Mouse (Mus musculus): ENCODE data around the gene Aig1. TPM values are rescaled to one million over a fixed set of nuclear protein-coding genes. Genes with fewer than 3 reads are reported as not detected.

Gene Aig1
- polyA plus RNA-seq, 1 experiment from 2014 or later, result 81.4 TPM

DNA sequence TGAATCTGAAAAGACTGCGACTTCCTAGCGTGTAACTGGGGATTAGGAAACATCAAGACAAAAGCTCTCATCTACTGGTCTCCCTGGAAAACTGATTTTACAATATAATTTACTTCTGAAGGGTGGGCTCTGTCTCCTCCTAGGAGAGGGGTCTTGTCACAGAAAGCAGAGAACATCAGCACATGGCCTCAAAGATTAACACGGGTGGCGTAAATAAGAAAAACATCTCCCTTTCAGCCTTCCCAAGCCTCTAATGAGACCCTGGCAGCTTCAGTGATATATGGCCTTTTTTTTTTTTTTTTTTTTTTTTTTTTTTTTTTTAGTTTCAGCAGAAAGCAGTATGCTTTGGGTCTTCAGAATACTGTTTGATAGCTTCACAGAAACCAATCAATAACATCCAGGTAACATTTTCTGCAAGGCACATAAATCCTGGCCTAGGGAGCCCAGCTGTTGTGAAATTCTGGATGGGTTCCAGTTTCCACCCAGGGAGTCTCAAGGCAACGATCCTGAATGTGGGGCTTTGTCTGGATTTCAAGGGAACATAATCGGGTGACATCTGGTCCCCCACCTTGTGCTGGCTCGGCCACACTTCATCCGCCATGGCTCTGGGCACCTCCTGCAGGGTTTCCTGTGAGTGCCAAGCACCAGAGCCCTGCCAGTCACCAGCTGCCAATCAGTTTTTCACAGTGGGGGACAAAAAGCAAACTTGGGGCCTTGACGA is 154.4 kb downstream of the Aig1 start:
- Histone ChIP-seq H3K27me3 (peaks cover 16% of the 10 kb centered on the region), H3K36me3 (no peaks in the 10 kb centered on the region), H3K4me1 (replicated peaks) (peaks cover 43% of the 10 kb centered on the region), H3K4me3 (no peak overlapping the region), H3K9ac (peak overlapping the region; percentile 41), H3K27ac (replicated peaks) (peak overlapping the region; percentile 79), H3K4me2 (peak overlapping the region; percentile 25), H3K9me3 (no peaks in the 10 kb centered on the region)
- 7% methylated on average over 9 of the region's 9 CpGs for WGBS
- peak; percentile 89 for ATAC-seq (ENCODE audit: low read depth)

DNA sequence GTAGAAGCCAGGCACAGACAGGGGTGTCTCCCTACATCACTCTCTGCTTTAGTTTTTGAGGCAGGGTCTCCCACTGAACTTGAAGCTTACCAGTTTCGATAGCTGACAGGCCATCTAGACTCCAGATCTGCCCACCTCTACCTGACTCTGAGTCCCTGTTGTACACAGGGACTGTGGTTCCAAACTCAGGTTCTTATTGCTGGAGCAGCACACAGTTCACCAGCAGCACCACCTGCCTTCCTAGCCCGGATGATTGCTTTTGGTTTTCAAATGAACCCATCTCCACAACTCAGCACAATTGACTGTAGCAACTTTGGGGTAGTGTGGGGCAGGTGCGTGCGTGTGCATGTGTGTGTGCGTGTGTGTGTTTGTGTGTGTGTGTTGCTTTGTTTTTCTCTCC is 155.1 kb downstream of the Aig1 start:
- 66% methylated on average over 5 of the region's 5 CpGs for WGBS
- H3K36me3 ChIP-seq, result no peaks in the 10 kb centered on the region
- no peak overlapping the region for H3K4me3 ChIP-seq
- no peak overlapping the region for H3K4me2 ChIP-seq
- peak; percentile 26 for ATAC-seq (ENCODE audit: low read depth)
- H3K4me1 ChIP-seq (replicated peaks), result peaks cover 43% of the 10 kb centered on the region
- H3K9me3 ChIP-seq, result no peaks in the 10 kb centered on the region
- H3K27ac ChIP-seq (replicated peaks), result peak overlapping the region; percentile 79
- H3K27me3 ChIP-seq, result peaks cover 16% of the 10 kb centered on the region
- 0 out of 2 replicates have a peak overlapping the region, but pooled peaks have one; percentile 41 for H3K9ac ChIP-seq

DNA sequence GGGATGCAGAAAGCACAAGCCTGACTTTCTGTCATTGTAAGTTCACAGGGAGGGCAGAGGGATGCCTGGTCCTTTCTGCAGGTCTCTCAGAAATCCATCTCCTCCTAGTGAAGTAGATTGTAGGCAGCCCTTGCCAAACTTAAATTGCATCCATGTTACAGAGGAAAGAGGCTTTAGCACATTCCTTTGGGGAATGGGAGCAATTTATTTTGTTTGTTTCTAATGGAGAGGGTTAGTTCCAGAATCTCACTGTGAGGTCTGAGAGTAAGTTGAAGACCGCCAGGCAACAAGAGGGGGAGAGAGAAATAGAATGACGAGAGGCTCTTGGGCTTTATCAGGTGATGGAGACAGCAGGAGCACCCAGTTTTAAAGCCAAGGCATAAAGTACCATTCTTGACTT is 155.7 kb downstream of the Aig1 start:
- H3K4me2 ChIP-seq, result no peak overlapping the region
- H3K27me3 ChIP-seq, result peaks cover 15% of the 10 kb centered on the region
- no peaks in the 10 kb centered on the region for H3K9me3 ChIP-seq
- H3K4me3 ChIP-seq, result no peak overlapping the region
- H3K9ac ChIP-seq, result no peak overlapping the region
- H3K4me1 ChIP-seq (replicated peaks), result peaks cover 43% of the 10 kb centered on the region
- no peak for ATAC-seq (ENCODE audit: low read depth)
- H3K27ac ChIP-seq (replicated peaks), result no peak overlapping the region; the same call in 1 of the 2 replicates
- 57% methylated on average over 2 of the region's 2 CpGs for WGBS
- no peaks in the 10 kb centered on the region for H3K36me3 ChIP-seq

DNA sequence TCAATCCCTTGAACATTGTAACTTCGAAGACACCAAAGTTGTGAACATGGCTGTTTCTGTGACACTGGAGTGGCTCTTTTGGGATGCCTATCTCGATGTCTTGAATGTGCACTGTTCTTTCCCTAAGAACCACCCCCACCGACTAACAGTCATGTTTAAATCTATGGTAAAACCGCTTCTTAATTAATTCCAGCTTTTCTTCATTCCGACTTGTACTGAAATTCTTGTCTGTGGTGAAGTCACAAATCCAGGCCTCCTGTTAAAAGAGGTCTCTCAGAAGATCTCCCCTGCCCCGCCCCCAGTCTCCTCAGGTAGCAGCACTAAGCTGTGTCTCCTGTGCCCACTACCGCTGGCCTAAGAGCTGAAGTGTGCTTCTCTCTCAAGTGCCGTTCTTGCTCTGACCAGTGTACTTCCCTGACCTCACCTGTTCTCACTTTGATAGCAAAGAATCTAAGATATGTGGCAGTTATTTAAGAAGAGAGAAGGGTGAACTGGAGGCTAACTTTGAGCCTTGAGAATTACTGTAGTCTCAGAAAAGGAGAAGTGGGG is 157.4 kb downstream of the Aig1 start:
- H3K36me3 ChIP-seq, result no peaks in the 10 kb centered on the region
- H3K27ac ChIP-seq (replicated peaks), result no peak overlapping the region
- peaks cover 35% of the 10 kb centered on the region for H3K4me1 ChIP-seq (replicated peaks)
- H3K27me3 ChIP-seq, result peaks cover 3% of the 10 kb centered on the region; the same call in 1 of the 2 replicates
- no peak overlapping the region for H3K9ac ChIP-seq
- WGBS, result 86% methylated on average over 8 of the region's 8 CpGs
- H3K4me3 ChIP-seq, result no peak overlapping the region
- no peak for ATAC-seq (ENCODE audit: low read depth)
- no peaks in the 10 kb centered on the region for H3K9me3 ChIP-seq
- no peak overlapping the region for H3K4me2 ChIP-seq

DNA sequence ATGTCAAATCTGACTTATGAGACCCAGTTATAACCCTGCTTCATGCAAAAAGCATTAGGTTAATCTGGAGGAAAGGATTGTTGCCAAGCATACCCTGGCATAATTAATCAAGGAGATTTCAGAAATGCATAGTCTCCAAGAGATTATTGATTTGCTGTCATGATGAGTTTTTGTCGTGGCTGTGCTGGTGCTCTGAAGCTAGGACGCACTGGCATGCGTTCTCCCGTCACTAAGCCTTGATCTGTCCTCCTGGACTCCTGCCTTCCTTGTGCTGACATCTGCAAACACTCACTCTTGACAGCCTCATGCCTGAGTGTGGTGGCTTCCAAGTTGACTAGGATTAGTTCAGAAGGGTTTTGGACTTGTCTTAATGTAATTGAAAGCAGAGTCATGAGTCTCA is 163.0 kb downstream of the Aig1 start:
- no peak overlapping the region for H3K9ac ChIP-seq
- no peak overlapping the region for H3K4me3 ChIP-seq
- H3K4me2 ChIP-seq, result no peak overlapping the region
- no peak overlapping the region for H3K27ac ChIP-seq (replicated peaks)
- no peak for ATAC-seq (ENCODE audit: low read depth)
- peaks cover 3% of the 10 kb centered on the region; the same call in 1 of the 2 replicates for H3K27me3 ChIP-seq
- 76% methylated on average over 4 of the region's 4 CpGs for WGBS
- no peaks in the 10 kb centered on the region for H3K36me3 ChIP-seq
- no peaks in the 10 kb centered on the region for H3K4me1 ChIP-seq (replicated peaks)
- H3K9me3 ChIP-seq, result no peaks in the 10 kb centered on the region

DNA sequence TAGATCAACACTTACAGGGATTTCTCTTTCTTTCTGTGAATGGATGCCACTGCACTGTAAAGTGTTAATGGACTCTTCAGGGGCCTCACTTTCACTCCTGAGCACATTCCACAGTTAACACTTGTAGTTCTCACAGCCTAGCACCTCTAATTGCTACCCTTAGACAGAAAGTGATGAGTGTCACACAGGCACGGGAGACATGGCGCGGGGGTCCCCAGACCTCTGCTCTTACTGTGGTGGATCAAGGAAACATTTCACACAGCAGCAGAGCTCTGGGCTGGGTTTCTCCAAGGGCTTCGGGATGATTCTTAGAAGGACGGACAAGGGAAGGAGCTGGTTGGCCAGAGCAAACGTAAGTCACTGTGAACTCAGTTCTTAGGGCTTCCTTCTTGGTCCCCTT is 166.1 kb downstream of the Aig1 start:
- Histone ChIP-seq H3K9me3 (no peaks in the 10 kb centered on the region), H3K4me1 (replicated peaks) (no peaks in the 10 kb centered on the region), H3K27me3 (no peaks in the 10 kb centered on the region), H3K9ac (no peak overlapping the region), H3K36me3 (no peaks in the 10 kb centered on the region), H3K4me2 (no peak overlapping the region), H3K27ac (replicated peaks) (no peak overlapping the region), H3K4me3 (no peak overlapping the region)
- no peak for ATAC-seq (ENCODE audit: low read depth)
- WGBS, result 62% methylated on average over 6 of the region's 6 CpGs

DNA sequence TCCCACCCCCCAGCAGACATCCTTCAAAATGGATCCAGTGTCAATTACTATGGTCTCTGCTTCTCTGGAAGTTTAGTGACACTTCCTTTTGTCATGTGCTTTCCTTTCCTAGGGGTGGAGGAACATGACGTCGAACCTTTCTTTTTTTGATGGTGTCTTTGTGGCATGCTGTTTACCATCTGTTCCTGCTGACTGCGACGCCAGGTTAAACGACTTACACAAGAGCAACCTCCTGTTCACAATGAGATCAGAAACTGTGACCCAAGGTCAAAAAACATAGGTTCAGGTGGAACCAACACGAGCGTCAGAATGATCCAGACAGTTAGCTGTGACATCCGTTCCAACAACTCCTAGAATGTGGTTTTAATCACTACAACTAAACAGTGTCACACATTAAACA is 166.7 kb downstream of the Aig1 start:
- Histone ChIP-seq H3K27ac (replicated peaks) (no peak overlapping the region), H3K4me3 (no peak overlapping the region), H3K9ac (no peak overlapping the region), H3K9me3 (no peaks in the 10 kb centered on the region), H3K36me3 (no peaks in the 10 kb centered on the region), H3K4me2 (no peak overlapping the region), H3K4me1 (replicated peaks) (no peaks in the 10 kb centered on the region), H3K27me3 (no peaks in the 10 kb centered on the region)
- no peak for ATAC-seq (ENCODE audit: low read depth)
- WGBS, result 58% methylated on average over 8 of the region's 8 CpGs

DNA sequence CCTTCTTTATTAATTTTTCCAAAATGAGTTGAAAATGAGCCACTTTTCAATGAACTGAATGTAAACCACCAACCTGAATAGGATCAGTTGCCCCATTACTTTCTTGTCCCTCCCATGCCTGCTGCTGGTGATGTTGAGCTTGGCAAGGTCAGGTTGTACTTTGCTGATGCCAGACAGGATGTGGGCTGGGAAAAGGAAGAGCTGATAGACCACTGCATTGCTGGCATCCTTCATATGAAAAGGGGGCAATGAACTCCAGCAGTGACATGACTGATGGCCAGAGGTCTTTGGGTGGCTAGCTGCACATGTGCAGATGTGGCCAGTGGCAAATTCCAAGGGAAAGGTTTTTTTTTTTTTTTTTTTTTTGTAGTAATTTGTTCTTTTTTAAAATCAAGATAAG is 172.5 kb downstream of the Aig1 start:
- H3K4me1 ChIP-seq (replicated peaks), result no peaks in the 10 kb centered on the region
- no peak overlapping the region for H3K4me2 ChIP-seq
- H3K9ac ChIP-seq, result no peak overlapping the region
- H3K4me3 ChIP-seq, result no peak overlapping the region
- no peaks in the 10 kb centered on the region for H3K36me3 ChIP-seq
- no peak overlapping the region for H3K27ac ChIP-seq (replicated peaks)
- no peaks in the 10 kb centered on the region for H3K9me3 ChIP-seq
- no peak for ATAC-seq (ENCODE audit: low read depth)
- H3K27me3 ChIP-seq, result no peaks in the 10 kb centered on the region

DNA sequence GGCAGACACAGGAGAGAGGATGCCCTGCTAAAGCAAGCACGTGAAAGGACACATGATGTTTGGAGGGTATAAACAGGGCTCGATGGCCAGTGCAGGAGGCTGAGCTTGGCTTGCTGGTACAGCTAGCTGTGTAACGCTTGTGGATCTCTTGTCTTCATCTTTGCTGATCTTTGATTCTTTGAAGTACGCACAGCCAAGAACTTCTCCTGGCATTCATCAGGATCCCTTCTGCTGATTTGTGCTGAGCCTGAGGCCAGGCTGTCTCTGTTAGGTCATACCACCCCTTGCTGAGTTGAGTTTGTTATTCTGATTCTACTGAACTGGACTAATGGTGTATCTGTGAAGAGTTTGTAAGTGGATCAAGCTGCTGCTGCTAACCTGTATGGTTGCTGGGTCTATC is 175.5 kb downstream of the Aig1 start:
- ATAC-seq (ENCODE audit: low read depth), result no peak

DNA sequence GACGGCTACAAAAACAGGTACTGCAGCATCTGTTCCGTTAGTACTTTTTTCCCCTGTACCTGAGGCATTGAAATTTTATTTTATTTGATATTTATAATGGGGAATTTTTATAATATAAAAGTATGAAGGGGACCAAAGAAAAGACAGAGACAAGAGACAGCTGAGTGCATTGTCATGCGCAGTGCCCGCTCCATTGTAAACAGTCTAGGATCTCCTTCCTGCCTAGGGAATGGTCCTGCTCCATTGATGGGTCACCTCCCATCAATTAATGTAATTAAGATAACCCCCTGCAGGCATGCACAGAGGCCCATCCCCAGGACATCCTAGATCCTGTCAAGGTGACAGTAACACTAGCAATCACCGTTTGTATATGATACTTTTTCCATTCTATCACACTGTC is 178.0 kb downstream of the Aig1 start:
- H3K9me3 ChIP-seq, result no peaks in the 10 kb centered on the region
- H3K9ac ChIP-seq, result no peak overlapping the region
- ATAC-seq (ENCODE audit: low read depth), result no peak
- 84% methylated on average over 5 of the region's 5 CpGs for WGBS
- H3K36me3 ChIP-seq, result no peaks in the 10 kb centered on the region
- H3K27ac ChIP-seq (replicated peaks), result no peak overlapping the region
- H3K4me1 ChIP-seq (replicated peaks), result peaks cover 7% of the 10 kb centered on the region
- H3K4me2 ChIP-seq, result no peak overlapping the region
- H3K27me3 ChIP-seq, result no peaks in the 10 kb centered on the region
- H3K4me3 ChIP-seq, result no peak overlapping the region

More for the DNA sequence above, 175.5 kb downstream of the Aig1 start:
- H3K27ac ChIP-seq (replicated peaks), result no peak overlapping the region
- H3K4me3 ChIP-seq, result no peak overlapping the region
- no peaks in the 10 kb centered on the region for H3K9me3 ChIP-seq
- no peak overlapping the region for H3K9ac ChIP-seq
- H3K4me1 ChIP-seq (replicated peaks), result peaks cover 4% of the 10 kb centered on the region; the same call in 1 of the 2 replicates
- no peaks in the 10 kb centered on the region for H3K36me3 ChIP-seq
- 91% methylated on average over 4 of the region's 4 CpGs for WGBS
- H3K4me2 ChIP-seq, result no peak overlapping the region
- H3K27me3 ChIP-seq, result no peaks in the 10 kb centered on the region

DNA sequence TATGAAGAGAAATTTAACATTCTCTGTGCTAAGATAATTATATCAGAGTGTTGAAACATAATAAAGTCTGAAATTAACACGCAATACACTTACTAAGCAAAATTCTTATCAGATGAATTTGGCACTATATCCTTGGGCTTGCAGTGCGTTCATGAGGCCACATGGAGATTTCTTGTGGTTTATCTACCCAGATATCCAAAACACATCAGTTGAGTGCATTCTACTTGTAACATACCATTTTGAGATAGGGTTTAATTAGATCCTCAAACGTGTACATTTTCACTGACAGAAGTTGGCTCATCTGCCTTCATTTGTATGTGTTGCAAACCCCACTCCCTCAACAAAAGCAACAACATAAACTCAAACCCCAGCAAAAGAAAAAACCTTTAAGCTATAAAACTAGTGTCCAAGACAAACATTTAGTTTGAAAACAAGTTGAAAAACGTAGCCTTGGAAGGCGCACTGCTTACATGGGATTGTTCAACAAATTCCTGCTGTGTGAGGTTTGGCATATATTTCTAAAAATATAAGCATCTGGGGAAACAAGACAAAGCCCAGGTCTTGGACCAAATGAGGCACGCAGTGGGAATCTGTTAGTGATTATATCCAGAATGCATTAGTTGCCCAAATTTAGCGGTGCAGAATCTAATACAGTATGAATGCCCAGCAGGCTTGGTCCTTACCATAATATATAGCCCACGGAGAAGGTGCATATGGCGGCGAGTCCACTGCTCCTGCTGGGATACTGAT is 178.8 kb downstream of the Aig1 start:
- no peak overlapping the region for H3K27ac ChIP-seq (replicated peaks)
- H3K4me1 ChIP-seq (replicated peaks), result peaks cover 11% of the 10 kb centered on the region
- H3K9me3 ChIP-seq, result no peaks in the 10 kb centered on the region
- ATAC-seq (ENCODE audit: low read depth), result no peak
- WGBS, result 74% methylated on average over 10 of the region's 10 CpGs
- no peaks in the 10 kb centered on the region for H3K36me3 ChIP-seq
- H3K4me3 ChIP-seq, result no peak overlapping the region
- no peak overlapping the region for H3K4me2 ChIP-seq
- H3K27me3 ChIP-seq, result no peaks in the 10 kb centered on the region
- no peak overlapping the region for H3K9ac ChIP-seq

DNA sequence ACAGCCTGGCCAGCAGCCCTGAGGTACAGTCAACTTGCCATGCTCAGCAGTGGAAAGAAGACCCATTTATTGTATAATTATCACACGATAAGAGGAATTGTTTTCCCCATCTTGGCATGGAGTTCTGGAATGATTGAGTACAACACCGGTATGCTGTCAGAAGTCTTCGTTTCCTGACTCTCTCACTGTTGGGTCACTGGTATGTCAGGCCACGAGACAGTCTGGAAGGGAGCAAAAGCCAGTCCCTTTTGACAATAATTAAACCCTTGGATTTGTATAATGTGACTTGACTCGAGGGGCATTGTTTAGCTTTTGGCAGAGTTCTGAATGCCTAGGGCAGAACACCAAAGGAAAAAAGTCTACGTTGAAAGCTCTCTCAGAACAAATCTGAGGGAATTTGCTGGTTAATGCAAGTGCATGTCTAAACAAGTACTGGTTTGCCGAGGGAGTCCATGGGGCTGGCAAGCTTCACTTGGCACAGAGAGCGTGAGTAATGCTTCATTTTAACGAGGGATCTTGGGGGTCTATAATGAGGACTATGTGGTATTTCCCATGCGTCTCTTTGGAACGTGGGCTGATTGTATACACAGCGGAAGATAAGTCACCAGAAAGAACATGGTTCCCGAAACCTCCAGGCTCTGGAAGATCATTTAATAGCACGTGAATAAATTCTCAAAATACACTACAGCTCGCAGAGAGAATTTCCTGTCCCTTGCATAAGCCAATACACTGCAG is 180.2 kb downstream of the Aig1 start:
- Histone ChIP-seq H3K4me3 (no peak overlapping the region), H3K27ac (replicated peaks) (no peak overlapping the region), H3K27me3 (no peaks in the 10 kb centered on the region), H3K36me3 (no peaks in the 10 kb centered on the region), H3K4me1 (replicated peaks) (peaks cover 11% of the 10 kb centered on the region), H3K4me2 (no peak overlapping the region), H3K9ac (no peak overlapping the region), H3K9me3 (no peaks in the 10 kb centered on the region)
- 62% methylated on average over 15 of the region's 15 CpGs for WGBS
- ATAC-seq (ENCODE audit: low read depth), result no peak

Measured in neural tube, embryonic 13.5 days (tissue).